Mouse (Mus musculus): ENCODE results near the gene Shbg. TPM values are rescaled to one million over a fixed set of nuclear protein-coding genes. Genes with fewer than 3 reads are reported as not detected.
"Not testable (repeated sequence)": the region's sequence is repeated elsewhere in the genome, so short reads cannot be mapped to it uniquely, and the experiment has no call there.

The Shbg gene
- polyA plus RNA-seq, 1 experiment from 2014 or later: not detected

DNA sequence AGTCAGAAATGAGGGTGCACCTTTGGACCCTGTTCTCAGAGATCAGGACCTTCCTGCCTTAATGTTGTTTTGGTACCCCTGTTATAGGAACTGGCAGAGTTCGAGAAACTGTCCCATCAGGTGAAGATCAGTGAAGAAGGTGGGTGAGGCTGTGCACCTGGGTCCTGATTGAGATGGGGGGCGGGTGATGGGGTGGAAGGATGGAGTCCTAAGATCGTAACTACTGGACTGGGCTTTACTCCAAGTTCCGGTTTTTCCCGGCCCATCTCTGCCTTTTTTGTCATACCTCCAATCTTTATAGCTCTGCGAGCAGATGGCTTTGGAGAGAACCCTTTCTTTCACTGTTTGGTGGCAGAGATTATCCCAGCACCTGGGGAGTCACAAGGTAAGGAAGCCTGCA lies 4.7 kb upstream of the Shbg start:
- Histone ChIP-seq H3K4me1 (peaks cover 15% of the 10 kb centered on the region), H3K27me3 (no peaks in the 10 kb centered on the region), H3K27ac (peak overlapping the region; percentile 59; the same call in 1 of the 2 replicates), H3K4me2 (peak overlapping the region; percentile 73), H3K4me3 (replicated peaks) (peak overlapping the region; percentile 47), H3K9me3 (no peaks in the 10 kb centered on the region), H3K9ac (peak overlapping the region; percentile 73), H3K36me3 (replicated peaks) (no peaks in the 10 kb centered on the region)
- 42% methylated on average over 6 of the region's 6 CpGs for WGBS
- peak; percentile 28; the same call in 1 of the 2 replicates for ATAC-seq (ENCODE audit: low FRiP score)

- Histone ChIP-seq H3K9me3 (no peaks in the 10 kb centered on the region), H3K27me3 (no peaks in the 10 kb centered on the region), H3K36me3 (replicated peaks) (no peaks in the 10 kb centered on the region), H3K4me2 (peak within 1 kb of the TSS; percentile 73), H3K4me3 (replicated peaks) (peak within 1 kb of the TSS; percentile 47), H3K9ac (peak within 1 kb of the TSS; percentile 73), H3K4me1 (peaks cover 15% of the 10 kb centered on the region), H3K27ac (peak within 1 kb of the TSS; percentile 59; the same call in 1 of the 2 replicates)
- WGBS: under 1% methylated on average over 20 of the region's 20 CpGs
- ATAC-seq (ENCODE audit: low FRiP score): peak; percentile 85
Observed at GRCm38 (mm10) chr11:69621571-69622268, 4.0 kb upstream of the Shbg start, which contains the start of gene Sat2. Gene Sat2, plus strand, starts transcription at chr11:69622024.

DNA sequence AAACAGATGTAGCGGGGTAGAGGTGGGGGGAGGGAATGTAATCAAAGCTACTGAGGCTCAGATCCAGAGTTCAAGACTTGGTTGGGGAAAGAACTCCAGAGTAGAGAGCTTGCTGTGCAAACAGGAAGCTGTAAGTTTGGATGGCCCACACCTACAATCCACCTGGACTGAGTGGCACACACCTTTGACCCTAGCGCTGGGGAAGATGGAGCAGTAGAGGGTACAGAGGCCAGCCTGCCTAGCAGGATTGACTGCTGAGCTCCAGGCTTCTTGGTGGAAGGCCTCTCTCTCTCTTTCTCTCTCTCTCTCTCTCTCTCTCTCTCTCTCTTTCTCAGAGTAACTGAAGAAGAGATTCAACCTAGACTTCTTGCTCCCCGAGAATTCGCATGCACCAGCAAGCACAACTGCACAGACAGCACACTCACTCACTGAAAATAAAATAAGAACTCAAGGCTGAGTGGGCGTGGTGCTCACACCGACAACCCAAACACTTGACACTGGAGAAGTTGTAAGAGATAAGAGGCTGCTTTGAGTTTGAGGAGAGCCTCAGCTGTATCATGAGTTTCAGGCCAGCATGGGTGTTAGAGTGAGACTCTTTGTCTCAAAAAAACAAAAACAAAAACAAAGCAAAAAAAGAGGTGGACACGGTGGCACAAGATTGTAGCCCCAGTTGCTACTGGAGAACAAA lies 2.8 kb upstream of the Shbg start:
- peaks cover 4% of the 10 kb centered on the region; the same call in 1 of the 2 replicates for H3K27me3 ChIP-seq
- no peaks in the 10 kb centered on the region for H3K9me3 ChIP-seq
- H3K9ac ChIP-seq: no peak overlapping the region
- no peak overlapping the region for H3K4me3 ChIP-seq (replicated peaks)
- no peaks in the 10 kb centered on the region for H3K36me3 ChIP-seq (replicated peaks)
- no peak overlapping the region for H3K4me2 ChIP-seq
- WGBS: 87% methylated on average over 7 of the region's 7 CpGs
- H3K4me1 ChIP-seq: peaks cover 15% of the 10 kb centered on the region
- no peak overlapping the region for H3K27ac ChIP-seq
- no peak for ATAC-seq (ENCODE audit: low FRiP score)

GRCm38 (mm10) chr11:69616781-69617180 lies 924 bp downstream of the Shbg start:
- 52% methylated on average over 10 of the region's 10 CpGs for WGBS
- Histone ChIP-seq H3K4me3 (replicated peaks) (no peak overlapping the region), H3K27ac (no peak overlapping the region), H3K9me3 (no peaks in the 10 kb centered on the region), H3K36me3 (replicated peaks) (no peaks in the 10 kb centered on the region), H3K27me3 (peaks cover 4% of the 10 kb centered on the region; the same call in 1 of the 2 replicates), H3K4me1 (peaks cover 8% of the 10 kb centered on the region), H3K9ac (no peak overlapping the region), H3K4me2 (no peak overlapping the region)
- no peak for ATAC-seq (ENCODE audit: low FRiP score)

GRCm38 (mm10) chr11:69614257-69614588 lies 3.5 kb downstream of the Shbg start:
- not testable (repeated sequence) for H3K36me3 ChIP-seq (replicated peaks); H3K4me3 ChIP-seq (replicated peaks); H3K27me3 ChIP-seq; H3K9ac ChIP-seq; ATAC-seq (ENCODE audit: low FRiP score); H3K27ac ChIP-seq; H3K9me3 ChIP-seq; H3K4me1 ChIP-seq; H3K4me2 ChIP-seq
- 56% methylated on average over 11 of the region's 11 CpGs for WGBS

DNA sequence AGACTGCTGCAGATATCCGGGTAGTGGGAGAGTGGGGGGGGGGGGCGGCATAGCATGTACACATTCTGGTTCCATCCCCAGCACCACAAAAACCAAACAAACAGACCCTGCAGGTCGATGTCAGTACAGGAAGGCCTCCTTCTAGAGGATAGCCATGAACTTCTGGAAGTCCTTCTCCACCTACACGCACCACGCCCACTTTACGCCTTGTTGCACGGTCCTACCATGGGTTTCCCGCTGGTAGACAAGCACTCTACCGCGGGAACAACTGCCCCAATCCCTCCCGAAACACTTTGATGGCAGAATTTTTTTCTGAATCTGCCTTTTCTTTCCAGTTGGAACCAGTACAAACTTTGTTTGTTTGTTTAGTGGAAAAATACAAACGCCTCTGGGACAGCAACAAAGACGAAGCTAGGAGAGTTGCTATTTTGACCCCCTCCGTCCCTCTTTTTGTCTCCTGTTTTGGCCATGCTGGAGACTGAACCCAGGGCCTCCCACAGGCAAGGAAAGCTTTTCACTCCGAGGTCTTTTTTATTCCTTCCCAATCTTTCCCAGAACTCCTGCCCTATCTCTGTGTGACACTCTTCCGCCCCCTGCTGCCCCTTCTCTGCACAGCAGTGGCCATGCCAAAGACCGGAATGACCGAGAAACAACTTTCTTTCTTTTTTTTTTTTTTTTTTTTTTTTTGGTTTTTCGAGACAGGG lies 4.0 kb downstream of the Shbg start:
- Histone ChIP-seq H3K27me3 (peaks cover 4% of the 10 kb centered on the region; the same call in 1 of the 2 replicates), H3K4me3 (replicated peaks) (no peak overlapping the region), H3K36me3 (replicated peaks) (no peaks in the 10 kb centered on the region), H3K9ac (0 out of 2 replicates have a peak overlapping the region, but pooled peaks have one; percentile 0), H3K9me3 (no peaks in the 10 kb centered on the region), H3K27ac (no peak overlapping the region), H3K4me2 (peak overlapping the region; percentile 29), H3K4me1 (peaks cover 5% of the 10 kb centered on the region)
- WGBS: 5% methylated on average over 19 of the region's 19 CpGs
- ATAC-seq (ENCODE audit: low FRiP score): 0 out of 2 replicates have a peak, but pooled peaks have one; percentile 67

- ATAC-seq (ENCODE audit: low FRiP score): no peak
- Histone ChIP-seq H3K9ac (no peak overlapping the region), H3K27me3 (peaks cover 1% of the 10 kb centered on the region; the same call in 1 of the 2 replicates), H3K36me3 (replicated peaks) (no peaks in the 10 kb centered on the region), H3K4me3 (replicated peaks) (no peak overlapping the region), H3K27ac (no peak overlapping the region), H3K9me3 (no peaks in the 10 kb centered on the region), H3K4me2 (no peak overlapping the region), H3K4me1 (peaks cover 10% of the 10 kb centered on the region)
- WGBS: 79% methylated on average over 4 of the region's 4 CpGs
Observed at GRCm38 (mm10) chr11:69610899-69611298, 6.8 kb downstream of the Shbg start.

DNA sequence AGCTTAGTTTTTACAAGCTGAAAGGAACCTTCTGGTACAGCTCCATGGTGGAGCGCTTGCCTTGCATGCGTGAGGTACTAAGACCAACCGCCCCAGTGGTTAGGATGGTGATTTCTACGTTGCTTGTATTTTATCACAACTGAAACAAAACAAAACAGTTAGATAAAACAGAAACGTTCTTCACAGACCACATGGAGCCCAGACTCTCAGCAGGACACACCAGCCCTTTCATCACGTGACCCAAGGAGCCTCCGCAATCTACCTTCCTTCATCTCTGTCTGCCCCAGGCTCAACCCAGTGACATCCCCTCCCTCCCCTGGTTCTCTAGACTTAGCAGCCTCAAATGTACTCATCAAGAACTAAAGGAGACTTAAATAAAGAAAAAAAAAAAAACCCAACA lies 8.3 kb downstream of the Shbg start:
- 66% methylated on average over 7 of the region's 7 CpGs for whole genome bisulfite sequencing
- Histone ChIP-seq H3K9ac (no peak overlapping the region), H3K27me3 (peaks cover 3% of the 10 kb centered on the region), H3K9me3 (no peaks in the 10 kb centered on the region), H3K4me2 (no peak overlapping the region), H3K27ac (no peak overlapping the region), H3K4me1 (peaks cover 19% of the 10 kb centered on the region), H3K36me3 (replicated peaks) (no peaks in the 10 kb centered on the region), H3K4me3 (replicated peaks) (no peak overlapping the region)
- ATAC-seq (ENCODE audit: low FRiP score): no peak

DNA sequence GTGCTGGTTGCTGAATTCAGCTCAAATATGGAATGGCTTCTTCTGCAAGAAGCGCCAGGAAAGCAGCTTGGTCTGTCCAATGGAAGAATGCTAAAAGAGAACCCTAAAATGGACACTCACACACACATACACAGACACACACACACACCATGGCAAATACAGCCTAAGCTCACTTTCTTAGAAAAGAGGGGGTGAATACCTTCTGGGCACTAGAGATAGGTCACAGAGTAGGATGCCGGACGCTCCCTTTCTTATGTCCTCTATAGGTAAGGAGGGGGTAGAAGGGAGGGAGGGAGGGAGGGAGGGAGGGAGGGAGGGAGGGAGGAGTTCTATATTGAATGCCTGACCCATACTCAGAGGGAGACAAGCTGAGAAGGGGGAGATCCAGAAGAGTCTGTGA lies 9.2 kb downstream of the Shbg start:
- Histone ChIP-seq H3K36me3 (replicated peaks) (no peaks in the 10 kb centered on the region), H3K4me1 (peaks cover 21% of the 10 kb centered on the region), H3K4me2 (no peak overlapping the region), H3K27ac (no peak overlapping the region), H3K9me3 (no peaks in the 10 kb centered on the region), H3K4me3 (replicated peaks) (no peak overlapping the region), H3K27me3 (peaks cover 10% of the 10 kb centered on the region), H3K9ac (no peak overlapping the region)
- 87% methylated on average over 3 of the region's 3 CpGs for WGBS
- no peak for ATAC-seq (ENCODE audit: low FRiP score)

DNA sequence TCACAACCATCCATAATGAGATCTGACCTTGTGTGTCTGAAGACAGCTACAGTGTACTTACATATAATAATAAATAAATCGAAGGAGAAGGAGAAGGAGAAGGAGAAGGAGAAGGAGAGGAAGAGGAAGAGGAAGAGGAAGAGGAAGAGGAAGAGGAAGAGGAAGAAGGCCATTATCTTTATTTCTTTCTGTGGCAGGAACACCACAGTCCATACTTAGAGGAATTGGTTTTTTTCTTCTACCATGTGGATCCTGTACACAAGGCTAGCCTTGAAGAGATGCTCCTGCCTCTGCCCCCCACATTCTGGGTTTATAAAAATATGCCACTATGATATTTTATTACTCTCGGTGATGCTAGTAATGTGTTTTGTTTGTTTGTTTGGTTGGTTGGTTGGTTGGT lies 10.9 kb downstream of the Shbg start:
- Histone ChIP-seq H3K9me3 (no peaks in the 10 kb centered on the region), H3K27me3 (peaks cover 17% of the 10 kb centered on the region), H3K4me3 (replicated peaks) (no peak overlapping the region), H3K4me1 (peaks cover 20% of the 10 kb centered on the region), H3K36me3 (replicated peaks) (no peaks in the 10 kb centered on the region), H3K4me2 (no peak overlapping the region), H3K9ac (no peak overlapping the region), H3K27ac (no peak overlapping the region)
- no peak for ATAC-seq (ENCODE audit: low FRiP score)
- 84% methylated on average over 2 of the region's 2 CpGs for WGBS

DNA sequence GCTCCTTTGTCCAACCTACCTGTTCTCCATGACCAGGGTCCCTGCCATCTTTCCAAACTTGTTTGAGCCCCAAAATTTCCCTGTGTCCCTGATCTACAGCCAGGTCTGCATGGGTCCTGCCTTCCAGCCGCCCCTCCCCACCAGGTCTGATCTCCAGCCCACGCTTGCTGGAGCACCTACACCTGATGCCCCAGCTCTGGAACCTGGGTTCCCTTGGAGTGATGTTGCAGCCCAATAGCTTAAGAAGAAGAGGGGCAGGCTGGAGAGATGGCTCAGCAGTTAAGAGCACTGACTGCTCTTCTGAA lies 11.3 kb downstream of the Shbg start:
- H3K4me2 ChIP-seq: peak overlapping the region; percentile 97
- no peak overlapping the region for H3K9ac ChIP-seq
- H3K4me1 ChIP-seq: peaks cover 20% of the 10 kb centered on the region
- no peaks in the 10 kb centered on the region for H3K36me3 ChIP-seq (replicated peaks)
- ATAC-seq (ENCODE audit: low FRiP score): no peak
- H3K4me3 ChIP-seq (replicated peaks): peak overlapping the region; percentile 60
- H3K9me3 ChIP-seq: no peaks in the 10 kb centered on the region
- H3K27ac ChIP-seq: no peak overlapping the region
- 55% methylated on average over 2 of the region's 2 CpGs for WGBS
- peaks cover 17% of the 10 kb centered on the region for H3K27me3 ChIP-seq

DNA sequence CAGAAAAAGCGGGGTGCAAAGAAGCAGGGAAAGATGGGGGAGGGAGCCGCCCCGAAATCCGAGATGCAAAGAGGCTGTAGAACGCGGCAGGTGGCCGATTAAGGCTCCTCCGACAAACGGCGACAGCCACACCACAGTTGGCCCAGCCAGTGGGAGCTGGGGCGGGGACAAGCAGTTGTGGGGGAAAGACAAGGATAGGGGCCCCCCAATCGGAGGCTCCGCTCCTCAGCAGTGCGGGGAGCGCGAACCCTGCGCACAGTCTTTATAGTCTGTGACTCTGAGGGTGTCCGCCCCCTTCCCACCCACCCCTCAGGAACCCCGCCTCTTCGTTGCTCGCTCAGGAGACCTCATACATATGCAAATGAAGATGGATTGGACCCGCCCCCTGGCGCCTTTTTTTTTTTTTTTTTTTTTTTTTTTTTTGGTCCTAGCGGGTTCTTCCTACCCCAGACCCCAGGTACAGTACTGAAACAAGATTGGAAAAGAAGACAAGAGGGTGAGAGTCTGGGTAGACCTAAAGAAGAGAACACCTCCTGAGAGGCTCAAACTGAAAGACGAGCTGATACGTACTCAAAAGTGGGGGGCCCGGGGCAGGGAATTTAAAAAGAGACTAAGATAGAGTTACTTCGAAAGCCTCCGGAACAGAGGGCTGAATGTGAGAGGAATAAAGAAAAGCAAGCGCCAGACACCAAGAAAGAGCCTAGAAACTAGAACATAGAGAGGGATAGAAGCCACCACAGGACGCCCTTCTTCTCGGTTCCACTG lies 11.8 kb downstream of the Shbg start, which contains the start of gene Atp1b2:
Gene Atp1b2, minus strand, starts transcription at position 217 of the 765 bp plus-strand sequence.
- Histone ChIP-seq H3K36me3 (replicated peaks) (no peaks in the 10 kb centered on the region), H3K4me3 (replicated peaks) (peak within 1 kb of the TSS; percentile 60), H3K27ac (peak within 1 kb of the TSS; percentile 50), H3K4me1 (peaks cover 22% of the 10 kb centered on the region), H3K4me2 (peak within 1 kb of the TSS; percentile 97), H3K9ac (peak within 1 kb of the TSS; percentile 75), H3K27me3 (peaks cover 20% of the 10 kb centered on the region), H3K9me3 (no peaks in the 10 kb centered on the region)
- peak; percentile 92 for ATAC-seq (ENCODE audit: low FRiP score)
- 2% methylated on average over 32 of the region's 32 CpGs for WGBS

Data from forebrain, embryonic 12.5 days (tissue).